Mouse (Mus musculus) right cerebral cortex, postnatal 25 days (tissue): ENCODE measurements around the gene Hdac1.
A peak's percentile ranks its signal among the peaks of the same experiment; 100 is the strongest.

Experiments used
- DNase-seq: peaks from one replicate; pipeline ENCODE4 v3.0.0; 2022

Hdac1 gene

GRCm38 (mm10) chr4:129542592-129543141, at the start of gene Hdac1:
Gene Hdac1, minus strand, starts transcription at chr4:129542713.
- peak; percentile 96 for DNase-seq

GRCm38 (mm10) chr4:129588865-129589264, 46.4 kb upstream of the Hdac1 start:
- no peak for DNase-seq

DNA sequence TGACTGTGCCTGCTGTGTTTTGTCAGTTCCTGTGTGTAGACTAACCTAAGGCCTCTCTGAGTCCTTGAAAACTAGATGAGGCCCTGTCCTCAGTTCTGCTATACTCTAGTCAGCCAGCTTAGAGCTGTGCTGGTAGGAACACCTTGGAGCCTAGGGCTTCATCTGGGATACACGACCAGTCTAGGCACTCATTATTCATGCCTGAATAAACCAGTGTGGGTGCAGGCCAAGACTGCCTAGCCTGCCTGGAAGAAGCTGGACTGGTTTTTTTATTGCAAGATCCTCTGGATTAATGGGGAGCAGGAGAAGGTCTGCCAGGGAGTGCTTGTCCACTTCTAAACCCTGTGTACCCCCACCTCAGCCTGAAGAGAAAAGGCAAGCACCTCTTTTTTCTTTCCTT, 44.4 kb upstream of the Hdac1 start:
- DNase-seq = no peak

DNA sequence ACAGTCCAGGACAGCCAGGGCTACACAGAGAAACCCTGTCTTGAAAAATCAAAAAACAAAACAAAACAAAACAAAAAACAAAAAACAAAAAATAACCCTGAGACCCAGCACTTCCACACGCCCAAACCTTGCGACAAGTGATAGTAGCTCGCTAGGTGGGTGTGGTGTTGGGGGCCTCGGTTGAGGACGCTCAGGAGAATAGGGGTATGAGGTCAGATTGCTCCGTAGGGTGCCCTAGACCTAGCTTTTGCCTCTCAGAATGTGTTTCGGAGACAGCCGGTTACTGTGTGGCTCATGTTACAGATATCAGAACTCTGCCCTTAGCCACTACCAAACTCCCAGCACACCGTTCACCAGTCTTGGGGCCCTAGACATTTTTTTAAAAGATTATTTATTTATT, 43.3 kb upstream of the Hdac1 start:
- DNase-seq = no peak

DNA sequence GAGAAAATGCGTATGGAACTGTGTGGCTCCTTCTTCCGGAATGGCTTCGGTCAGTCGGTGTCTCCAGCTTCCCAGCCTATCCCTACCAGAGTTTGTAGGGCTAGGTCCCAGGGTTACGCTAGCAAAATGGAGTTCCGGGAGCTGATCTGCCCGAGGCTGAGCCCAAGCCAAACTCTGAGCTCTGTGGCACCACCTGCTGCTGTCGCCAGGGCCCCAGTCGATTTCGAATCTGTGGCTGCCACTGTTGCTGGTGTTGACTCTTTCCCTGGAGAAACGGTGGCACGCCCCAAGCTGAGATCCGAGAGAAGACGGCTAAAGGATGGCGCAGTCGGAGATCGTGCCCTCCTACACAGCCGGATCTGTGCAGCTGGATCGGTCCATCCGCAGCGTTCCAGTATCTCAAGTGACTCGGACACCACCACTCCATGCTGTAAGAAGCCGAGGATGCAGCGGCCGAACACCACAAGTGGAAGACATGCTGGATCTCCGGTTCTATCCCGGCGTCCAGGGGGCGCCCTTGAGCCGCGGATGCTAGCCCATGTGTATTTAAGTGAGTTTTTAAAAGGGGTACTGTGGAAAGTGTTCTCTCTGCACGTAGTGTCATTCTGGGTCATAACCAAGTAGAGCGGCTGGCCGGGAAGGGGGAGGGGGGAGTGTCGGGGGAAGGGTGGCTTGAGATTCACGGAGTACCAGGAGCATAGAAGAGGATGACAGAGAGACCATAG, 42.5 kb upstream of the Hdac1 start:
- peak; percentile 78 for DNase-seq

DNA sequence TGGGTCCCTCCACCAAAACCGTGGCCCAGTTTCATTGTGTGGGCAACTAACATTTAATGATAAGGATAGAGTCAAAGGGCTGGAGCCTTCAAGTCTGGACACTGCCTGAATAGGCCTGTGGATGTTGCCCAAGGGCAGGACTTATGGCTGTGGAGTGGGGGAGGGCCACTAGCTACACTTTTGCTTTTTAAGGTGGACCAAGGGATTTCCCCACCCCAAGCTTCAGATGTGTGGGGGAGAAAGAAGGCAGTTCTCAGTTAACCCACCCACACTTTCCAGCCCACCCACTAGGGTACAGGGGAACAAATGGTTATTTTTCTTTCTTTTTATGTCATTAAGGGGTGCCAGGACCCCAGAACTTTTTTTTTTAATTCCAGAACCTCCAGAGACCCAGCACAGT, 41.9 kb upstream of the Hdac1 start:
- DNase-seq = no peak

DNA sequence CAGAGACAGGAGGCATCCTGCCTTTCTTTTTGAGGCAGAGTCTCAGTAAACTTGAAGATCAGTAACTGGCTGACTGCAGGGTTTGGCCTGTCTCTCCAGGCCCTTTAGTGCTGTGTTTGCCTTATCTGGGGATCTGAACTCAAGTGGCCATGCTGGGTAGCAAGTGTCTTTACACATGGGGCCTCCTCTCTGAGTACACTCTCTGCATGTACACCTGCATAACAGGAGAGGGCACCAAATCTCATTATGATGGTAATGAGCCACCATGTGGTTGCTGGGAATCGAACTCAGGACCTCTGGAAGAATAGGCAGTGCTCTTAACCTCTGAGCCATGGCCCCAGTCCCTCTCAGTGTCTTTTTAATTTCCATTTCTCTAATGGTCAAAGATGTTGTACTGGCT, 39.7 kb upstream of the Hdac1 start:
- no peak for DNase-seq

- DNase-seq = no peak
These were observed 37.8 kb upstream of the Hdac1 start for GRCm38 (mm10) chr4:129580347-129580746.

- no peak for DNase-seq
These were observed 36.0 kb upstream of the Hdac1 start, which contains the start of gene Fam167b for GRCm38 (mm10) chr4:129578466-129578865. Gene Fam167b, minus strand, starts transcription at chr4:129578549.

DNA sequence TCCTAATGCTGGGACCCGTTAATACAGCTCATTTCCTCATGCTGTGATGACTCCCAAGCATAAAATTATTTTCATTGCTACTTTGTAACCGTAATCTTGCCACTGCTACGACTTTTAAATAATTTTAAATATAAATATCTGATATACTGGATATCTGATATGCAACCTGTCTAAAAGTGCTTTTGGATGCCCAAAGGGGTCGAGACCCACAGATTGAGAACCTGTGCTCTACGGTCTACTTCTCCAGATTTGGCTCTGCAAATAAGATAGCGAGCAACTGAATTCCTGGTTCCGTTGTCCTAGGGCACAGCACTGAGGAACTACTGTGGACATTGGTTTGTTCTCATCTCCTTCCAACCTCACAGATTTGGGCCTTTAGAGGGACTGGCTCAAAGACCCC, 35.2 kb upstream of the Hdac1 start:
- no peak for DNase-seq

DNA sequence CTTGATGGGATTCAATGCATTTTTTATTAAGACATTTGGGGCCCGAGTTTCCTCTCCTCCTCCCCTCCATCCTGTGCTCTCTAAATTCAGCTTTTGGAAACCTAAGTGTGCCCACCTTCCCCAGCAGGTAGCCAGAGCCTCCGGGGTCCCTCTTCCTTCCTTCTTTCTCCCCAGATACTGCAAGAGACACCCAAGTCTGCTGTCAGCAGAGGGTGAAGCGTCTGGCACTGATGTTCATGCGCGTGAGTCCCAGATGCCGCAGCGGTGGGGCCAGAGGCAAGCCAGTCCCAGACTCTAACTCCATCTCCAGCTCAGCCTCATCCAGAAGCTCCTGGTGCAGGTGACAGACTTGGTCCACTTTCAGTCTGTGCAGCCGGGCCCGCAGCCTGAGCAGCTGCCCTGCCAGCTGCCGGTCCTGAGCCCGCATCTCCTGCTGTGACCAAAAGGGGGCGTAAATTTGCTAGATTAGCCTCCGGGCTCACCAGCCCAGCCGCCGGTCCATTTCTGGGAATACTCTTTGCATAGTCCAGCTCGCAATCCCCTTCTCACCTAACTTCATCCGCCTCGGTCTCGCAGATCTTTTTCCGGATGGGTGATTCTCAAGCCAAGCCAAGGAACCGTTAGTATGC, 34.5 kb upstream of the Hdac1 start:
- peak; percentile 39 for DNase-seq

- no peak for DNase-seq
These were observed 32.8 kb upstream of the Hdac1 start for GRCm38 (mm10) chr4:129575171-129575844.

GRCm38 (mm10) chr4:129573430-129573829, 30.9 kb upstream of the Hdac1 start, which contains the start of gene Lck:
Gene Lck, minus strand, starts transcription at chr4:129573641.
- DNase-seq = no peak

GRCm38 (mm10) chr4:129573093-129573370, 30.5 kb upstream of the Hdac1 start:
- no peak for DNase-seq

DNA sequence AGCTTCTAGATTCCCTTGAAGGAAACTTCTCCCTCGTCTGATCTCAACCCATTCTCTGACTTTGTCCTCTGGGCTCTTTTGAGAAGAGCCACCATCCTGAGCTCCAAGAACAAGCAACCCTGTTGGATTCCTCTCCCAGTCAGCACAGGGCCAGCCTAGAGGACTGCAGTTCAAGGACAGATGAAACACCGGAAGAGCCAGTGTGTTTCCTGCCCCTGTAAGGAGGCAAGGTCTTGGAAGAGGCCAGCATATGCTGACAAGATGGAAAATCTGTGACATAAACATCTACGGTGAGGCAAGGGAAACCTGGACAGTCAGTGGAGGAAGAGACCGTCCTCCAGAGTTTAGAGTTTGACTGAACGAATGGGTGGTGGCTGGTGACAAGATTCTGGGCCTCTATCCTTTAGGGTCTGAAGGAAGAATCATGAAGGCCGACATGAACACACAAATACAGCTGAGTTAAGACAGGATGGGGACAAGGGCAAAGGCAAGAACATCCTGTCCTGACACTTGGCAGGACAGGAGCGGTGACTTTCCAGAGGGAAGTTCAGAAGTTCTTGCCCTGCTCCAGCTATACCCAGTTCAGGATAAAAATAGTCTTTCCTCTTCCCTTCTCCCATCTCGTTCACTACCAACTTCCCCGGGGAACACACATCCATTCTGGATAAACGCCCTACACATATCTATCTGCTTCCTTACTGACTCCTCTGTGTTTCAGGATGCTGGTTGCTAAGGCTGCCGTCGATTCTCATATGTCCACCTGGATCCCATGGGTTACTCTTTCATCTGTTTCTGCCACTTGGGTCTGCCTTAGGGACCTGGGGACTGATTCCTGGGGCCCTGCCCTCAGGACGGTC, 30.0 kb upstream of the Hdac1 start:
- DNase-seq = no peak

GRCm38 (mm10) chr4:129571551-129572084, 29.1 kb upstream of the Hdac1 start:
- DNase-seq = no peak

DNA sequence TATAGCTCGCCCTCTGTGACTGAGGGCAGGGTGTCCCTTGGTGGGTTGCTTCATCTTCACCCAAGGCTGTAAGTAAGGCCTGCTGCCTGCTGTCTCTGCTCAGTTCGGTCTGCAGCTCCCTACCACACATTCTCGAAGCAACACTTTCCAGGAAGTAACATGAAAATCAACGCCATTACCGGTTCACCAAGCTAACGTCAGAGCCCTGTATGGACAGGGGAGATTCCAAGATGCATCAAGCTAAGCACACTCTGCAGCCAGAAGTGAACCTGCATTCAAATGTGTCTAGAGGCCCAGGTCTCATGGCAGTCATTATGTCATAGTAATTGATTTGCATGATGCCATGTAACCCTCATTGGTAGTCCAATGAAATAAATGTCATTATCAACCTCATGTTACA, 27.5 kb upstream of the Hdac1 start:
- no peak for DNase-seq

DNA sequence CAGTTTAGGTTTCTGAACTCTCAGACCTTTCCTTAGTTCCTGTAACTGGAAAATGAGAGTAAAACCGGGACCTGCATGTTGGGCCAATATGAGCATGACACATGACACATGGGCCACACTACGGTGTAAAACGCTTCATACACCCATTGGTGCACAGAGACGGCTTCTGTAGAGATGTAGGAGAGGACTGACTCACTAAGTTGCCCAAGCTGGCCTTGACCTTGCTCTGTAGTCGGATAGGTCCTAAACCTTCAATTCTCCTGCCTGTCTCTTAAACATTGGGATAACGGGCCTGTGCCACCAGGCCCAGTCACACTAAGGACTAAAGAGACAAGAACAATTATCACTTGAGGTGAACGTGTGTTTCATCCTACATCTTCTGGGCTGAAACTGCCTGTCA, 25.9 kb upstream of the Hdac1 start:
- no peak for DNase-seq

GRCm38 (mm10) chr4:129565139-129565538, 22.6 kb upstream of the Hdac1 start:
- no peak for DNase-seq

- no peak for DNase-seq
These were observed 21.2 kb upstream of the Hdac1 start for GRCm38 (mm10) chr4:129563718-129564117.

DNA sequence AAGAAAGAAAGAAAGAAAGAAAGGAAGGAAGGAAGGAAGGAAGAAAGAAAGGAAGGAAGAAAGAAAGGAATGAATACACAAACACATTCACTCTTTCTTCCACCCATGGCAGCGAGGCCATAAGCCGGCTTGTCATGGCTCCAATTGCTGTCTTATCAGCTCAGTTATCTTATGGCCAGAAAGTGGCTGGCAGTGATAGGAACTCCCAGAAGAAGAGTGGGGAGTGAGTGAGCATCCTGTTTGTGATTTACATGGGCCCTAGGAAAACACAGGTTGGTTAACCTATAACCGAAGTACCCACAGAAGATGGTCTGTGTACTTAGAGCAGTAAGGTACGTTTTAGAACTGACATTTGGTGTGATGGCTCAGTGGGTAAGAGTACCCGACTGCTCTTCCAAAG, 18.7 kb upstream of the Hdac1 start:
- DNase-seq = no peak

DNA sequence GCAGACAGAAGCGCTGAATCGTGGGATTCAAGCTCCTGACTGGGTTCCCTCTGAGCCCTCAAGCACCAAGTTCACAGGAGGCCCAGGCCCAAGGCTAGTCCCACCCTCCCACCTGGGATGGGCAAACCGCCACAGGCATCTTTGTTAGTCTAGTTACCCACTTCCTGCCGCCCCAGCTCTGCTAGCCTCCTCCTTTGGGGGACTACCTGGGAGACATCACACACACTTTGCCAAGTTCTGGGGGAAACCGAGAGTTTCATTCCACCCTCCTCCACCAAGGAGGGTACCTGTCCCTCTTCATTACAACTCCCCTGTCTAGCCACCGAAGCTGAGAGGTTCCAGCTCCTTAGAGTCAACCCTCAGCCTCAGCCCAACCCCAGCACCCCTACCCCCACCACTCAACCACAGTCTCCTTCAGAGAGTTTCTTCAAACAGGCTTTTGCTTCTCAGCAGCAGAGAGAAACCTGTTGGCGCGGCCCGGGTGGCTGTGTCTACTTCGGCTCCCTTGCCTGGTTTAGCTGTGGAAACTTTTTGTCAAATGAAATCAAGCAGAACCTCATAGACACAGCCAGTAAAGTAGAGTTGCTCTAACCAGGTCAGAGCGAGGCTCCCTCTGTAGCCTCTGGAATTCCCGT, 15.9 kb upstream of the Hdac1 start:
- no peak for DNase-seq
